Mouse (Mus musculus) kidney, adult 2 months (tissue): ENCODE results near the gene Traf1.

Experiments
- CTCF ChIP-seq: fragments of 200-500 bp; conservative IDR thresholded peaks from 2 replicates; pipeline ENCODE4 v1.5.1; 2011; ENCODE audit warnings: low read depth, mild to moderate bottlenecking, control low read depth, low read length, moderate library complexity, mixed read lengths; ENCODE audit not compliant: insufficient read depth, insufficient read length
- POLR2A ChIP-seq: fragments of 200-500 bp; IDR thresholded peaks from one replicate; pipeline ENCODE4 v1.6.1; 2011; ENCODE audit warnings: low read depth, low read length, control low read depth

- TF ChIP-seq CTCF (no peak), POLR2A (no peak)
Measured at GRCm38 (mm10) chr2:34922729-34923128, 38.8 kb downstream of the Traf1 start.
